21 mouse cellular contexts compared by ENCODE assay signal in the genomic region with DNA sequence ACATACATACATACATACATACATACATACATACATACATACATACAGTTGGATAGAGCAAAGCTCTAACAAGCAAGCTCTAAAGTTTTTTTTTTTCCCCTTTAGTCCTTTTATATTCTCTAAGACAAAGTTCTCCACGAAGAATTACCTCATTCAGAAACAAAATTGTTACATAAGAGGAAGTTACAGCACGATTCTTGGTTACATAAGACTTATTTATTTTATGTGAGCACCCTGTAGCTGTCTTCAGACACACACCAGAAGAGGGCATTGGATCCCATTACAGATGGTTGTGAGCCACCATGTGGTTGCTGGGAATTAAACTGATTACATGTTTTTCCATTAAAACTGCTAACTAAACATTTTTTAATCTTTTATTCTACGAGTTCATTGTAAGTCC. TPM values are rescaled to one million over a fixed set of nuclear protein-coding genes. Genes with fewer than 3 reads are reported as not detected.
DNase-seq lines count a peak whose midpoint lies in the region; ATAC-seq and TF ChIP-seq lines count a peak whose summit lies in the region.
"Had no signal": no experiment of that assay in that cellular context is flagged by ENCODE, and none has a peak within 500 bp of the region (broad histone marks: within the 10 kb centered on the region; RNA-seq: fewer than 3 reads in every experiment).

No protein-coding gene starts in this region.

- no peaks in the 10 kb centered on the region for H3K4me1 ChIP-seq in kidney, adult 2 months (ENCODE audit: control insufficient read depth, insufficient read depth, low read length)
- peaks cover 22% of the 10 kb centered on the region for H3K4me1 ChIP-seq in kidney, embryonic 15.5 days
- peaks cover 4% of the 10 kb centered on the region; the same call in 1 of the 2 replicates for H3K4me1 ChIP-seq in lung, adult 2 months (ENCODE audit: control insufficient read depth, insufficient read depth, low read length)
- H3K4me1 ChIP-seq in MEL (ENCODE audit: control insufficient read depth in 1 of 2, insufficient read depth in 2 of 2, low read length in 2 of 2): peaks cover 0 to 3% of the 10 kb centered on the region in 2 experiments; a peak in 1 of 4 replicates
- H3K4me1 ChIP-seq in forebrain, embryonic 13.5 days: peaks cover 16% of the 10 kb centered on the region

- no peak for TF ChIP-seq RAD21 in MEL (IDR thresholded peaks at IDR 0.05; ENCODE audit: low read depth, low read length)

- H3K4me3 ChIP-seq in kidney, adult 2 months (ENCODE audit: insufficient read depth, low read depth, low read length): no peak overlapping the region
- no peak overlapping the region for H3K4me3 ChIP-seq in kidney, embryonic 15.5 days (replicated peaks)
- H3K4me3 ChIP-seq in lung, adult 2 months (replicated peaks; ENCODE audit: extremely low read depth, low read depth, low read length): no peak overlapping the region
- H3K4me3 ChIP-seq in MEL (ENCODE audit: control insufficient read depth in 1 of 2, insufficient read depth in 1 of 2, low read depth in 2 of 2, low read length in 2 of 2): no peak overlapping the region
- H3K4me3 ChIP-seq in forebrain, embryonic 13.5 days: no peak overlapping the region
- H3K4me3 ChIP-seq: embryonic facial prominence, embryonic 13.5 days; forebrain, embryonic 12.5 days; gastrocnemius, adult 2 months; heart, embryonic 13.5 days had no signal

- no peaks in the 10 kb centered on the region for H3K9me3 ChIP-seq in kidney, embryonic 15.5 days (replicated peaks)
- H3K9me3 ChIP-seq in MEL (replicated peaks; ENCODE audit: insufficient read depth, low read length): no peaks in the 10 kb centered on the region
- no peaks in the 10 kb centered on the region for H3K9me3 ChIP-seq in forebrain, embryonic 13.5 days (replicated peaks)
- H3K9me3 ChIP-seq: embryonic facial prominence, embryonic 13.5 days; forebrain, embryonic 12.5 days; heart, embryonic 13.5 days had no signal

- TF ChIP-seq EP300 in MEL (IDR thresholded peaks at IDR 0.05; ENCODE audit: low read depth in 1 of 2, low read length in 2 of 2): no peak

- DNase-seq in kidney, adult 2 months: peak; percentile 13
- DNase-seq in lung, postnatal 10 days: peak; percentile 14
- DNase-seq in lung, adult 2 months: no peak
- peak; percentile 56 for DNase-seq in MEL (ENCODE audit: low read depth, low spot score)
- DNase-seq in heart, postnatal 10 days: no peak
- DNase-seq: adrenal gland, postnatal 10 days; cerebellum, adult 9-10 months; cerebellum, postnatal 25 days; forebrain, postnatal 0 days; gastrocnemius, adult 2 months; gastrocnemius, postnatal 25 days; heart, adult 11 months; heart, postnatal 4 days had no signal

- TF ChIP-seq POLR2A in kidney, adult 2 months (IDR thresholded peaks at IDR 0.05; ENCODE audit: low read depth, low read length): no peak
- TF ChIP-seq POLR2A in lung, adult 2 months (IDR thresholded peaks at IDR 0.05; ENCODE audit: borderline replicate concordance, extremely low read depth, low read depth, low read length): no peak
- TF ChIP-seq POLR2A in MEL (IDR thresholded peaks at IDR 0.05; ENCODE audit: control insufficient read depth in 1 of 2, insufficient read depth in 1 of 2, low read depth in 1 of 2, low read length in 2 of 2, poor library complexity in 1 of 2): no peak

- no peak for ATAC-seq in kidney, embryonic 15.5 days (replicated peaks; ENCODE audit: low FRiP score)
- peak; percentile 41 for ATAC-seq in granulocyte monocyte progenitor cell, adult 5-6 weeks (replicated peaks; ENCODE audit: poor library complexity, severe bottlenecking)
- no peak for ATAC-seq in forebrain, embryonic 13.5 days
- ATAC-seq: forebrain, postnatal 0 days had no signal

- H3K36me3 ChIP-seq in kidney, adult 2 months (ENCODE audit: control insufficient read depth, insufficient read depth, low read length): no peaks in the 10 kb centered on the region
- H3K36me3 ChIP-seq in kidney, embryonic 15.5 days: no peaks in the 10 kb centered on the region
- no peaks in the 10 kb centered on the region; a peak in 1 of 4 replicates for H3K36me3 ChIP-seq in MEL (ENCODE audit: control insufficient read depth in 1 of 2, insufficient read depth in 2 of 2, low read length in 2 of 2)
- no peaks in the 10 kb centered on the region for H3K36me3 ChIP-seq in forebrain, embryonic 13.5 days (ENCODE audit: poor library complexity, severe bottlenecking)
- H3K36me3 ChIP-seq: embryonic facial prominence, embryonic 13.5 days; forebrain, embryonic 12.5 days; heart, embryonic 13.5 days had no signal

- H3K9ac ChIP-seq in kidney, embryonic 15.5 days: no peak overlapping the region
- no peak overlapping the region for H3K9ac ChIP-seq in MEL (ENCODE audit: control insufficient read depth, low read depth, low read length, poor library complexity, severe bottlenecking)
- no peak overlapping the region for H3K9ac ChIP-seq in forebrain, embryonic 13.5 days
- H3K9ac ChIP-seq: embryonic facial prominence, embryonic 13.5 days; forebrain, embryonic 12.5 days; forebrain, postnatal 0 days; heart, embryonic 13.5 days; hindbrain, embryonic 14.5 days had no signal

- no peak for TF ChIP-seq CTCF in kidney, adult 2 months (conservative IDR thresholded peaks at IDR 0.05; ENCODE audit: insufficient read depth, insufficient read length, low read depth, low read length)
- TF ChIP-seq CTCF in lung, adult 2 months (IDR thresholded peaks at IDR 0.05; ENCODE audit: insufficient read depth, low read length): no peak
- peak in 1 of 3 experiments; percentile 38; a peak in 2 of 6 replicates for TF ChIP-seq CTCF in MEL (IDR thresholded peaks at IDR 0.05 in 2 of 3, conservative IDR thresholded peaks at IDR 0.05 in 1 of 3; ENCODE audit: control insufficient read depth in 1 of 3, insufficient read depth in 1 of 3, low read depth in 2 of 3, low read length in 3 of 3, poor library complexity in 1 of 3, severe bottlenecking in 1 of 3)

- H3K4me2 ChIP-seq in kidney, embryonic 15.5 days: no peak overlapping the region
- no peak overlapping the region for H3K4me2 ChIP-seq in forebrain, embryonic 13.5 days
- H3K4me2 ChIP-seq: embryonic facial prominence, embryonic 13.5 days; forebrain, embryonic 12.5 days; heart, embryonic 13.5 days; hindbrain, embryonic 14.5 days had no signal

- no peaks in the 10 kb centered on the region for H3K27me3 ChIP-seq in kidney, adult 2 months (replicated peaks; ENCODE audit: control insufficient read depth, insufficient read depth, low read length)
- H3K27me3 ChIP-seq in kidney, embryonic 15.5 days: peaks cover 18% of the 10 kb centered on the region; the same call in 1 of the 2 replicates
- no peaks in the 10 kb centered on the region for H3K27me3 ChIP-seq in MEL (ENCODE audit: control insufficient read depth in 1 of 2, insufficient read depth in 2 of 2, low read length in 2 of 2)
- H3K27me3 ChIP-seq in forebrain, embryonic 13.5 days: peaks cover 15% of the 10 kb centered on the region

- no peaks in the 10 kb centered on the region for H3K79me2 ChIP-seq in MEL (ENCODE audit: control insufficient read depth, insufficient read depth, low read length, poor library complexity)

- no peak overlapping the region for H3K27ac ChIP-seq in kidney, adult 2 months (ENCODE audit: insufficient read depth, low read depth, low read length)
- H3K27ac ChIP-seq in kidney, embryonic 15.5 days: no peak overlapping the region
- H3K27ac ChIP-seq in MEL (ENCODE audit: control insufficient read depth, low read depth, low read length): no peak overlapping the region
- H3K27ac ChIP-seq in forebrain, embryonic 13.5 days: no peak overlapping the region
- H3K27ac ChIP-seq: embryonic facial prominence, embryonic 13.5 days; forebrain, embryonic 12.5 days; gastrocnemius, adult 2 months; heart, embryonic 13.5 days; hindbrain, embryonic 14.5 days had no signal

- 29% methylated on average over 3 of the region's 3 CpGs for WGBS in kidney, adult 2 months
- WGBS in kidney, embryonic 15.5 days: 63% methylated on average over 3 of the region's 3 CpGs
- whole genome bisulfite sequencing in lung, adult 2 months: 22% methylated on average over 3 of the region's 3 CpGs
- WGBS in forebrain, embryonic 13.5 days: 71% methylated on average over 3 of the region's 3 CpGs

- intact Hi-C loops in heart, postnatal 10 days (cut with DNase I): no loop called here

TF ChIP-seq in MEL, 35 proteins besides CTCF, POLR2A, EP300 and RAD21:
- TF ChIP-seq MAFK (IDR thresholded peaks at IDR 0.05; ENCODE audit: borderline replicate concordance, low read depth, low read length): peak; percentile 19; the same call in 1 of the 2 replicates
- peak; percentile 68 for TF ChIP-seq ETS1 (IDR thresholded peaks at IDR 0.05; ENCODE audit: low read depth, low read length)
- 0 out of 2 replicates have a peak, but pooled peaks have one; percentile 27 for TF ChIP-seq MXI1 (IDR thresholded peaks at IDR 0.05; ENCODE audit: low read depth, low read length)
- TF ChIP-seq CHD2 (IDR thresholded peaks at IDR 0.05; ENCODE audit: low read length): no peak
- TF ChIP-seq SIN3A (IDR thresholded peaks at IDR 0.05; ENCODE audit: low read length): no peak
- TF ChIP-seq TBP (IDR thresholded peaks at IDR 0.05; ENCODE audit: low read depth, low read length): no peak
- no peak for TF ChIP-seq ZKSCAN1 (IDR thresholded peaks at IDR 0.05; ENCODE audit: low read depth, low read length)

RNA-seq across cellular contexts. Expression of a gene that starts 17.5 kb away (rescaled TPM):
- 0.17 and 0.31 TPM in 2 replicates for polyA plus RNA-seq in kidney, adult 2 months (2012; rRNA removed)
- 0.44 and 0.71 TPM in 2 replicates for polyA plus RNA-seq in kidney, embryonic 15.5 days (2015; fragmentation: Nextera tagmentation; extraction: Ambion mirVana)
- 2.6 and 2.7 TPM in 2 replicates for polyA plus RNA-seq in lung, adult 2 months (2012; rRNA removed)
- total RNA-seq in MEL (2012; rRNA removed): not detected in 2 replicates
- under 1 TPM in 1 of 2 experiments, not detected in 1; 0.03 TPM for polyA plus RNA-seq in MEL (2012; ENCODE audit: insufficient read depth in 1 of 2, insufficient read length in 2 of 2, low read depth in 1 of 2, low replicate concordance in 2 of 2, missing spikeins in 1 of 2)
- not detected in 2 replicates for total RNA-seq in granulocyte monocyte progenitor cell, adult 5-6 weeks (2014; fragmentation: Nextera tagmentation)
- total RNA-seq in granulocyte monocyte progenitor cell, adult 5-6 weeks (2017): not detected in 2 replicates
- 0.05 and 0.12 TPM in 2 replicates for polyA plus RNA-seq in forebrain, embryonic 13.5 days (2015; fragmentation: Nextera tagmentation; extraction: Ambion mirVana)
- under 1 TPM in 1 of 2 experiments, not detected in 1; 0.10 TPM for total RNA-seq in heart, postnatal 10 days (2021)
- total RNA-seq: adrenal gland, postnatal 10 days; gastrocnemius, postnatal 25 days had no signal

RNA-seq across cellular contexts. Expression of a gene that starts 52.0 kb away (rescaled TPM):
- 0.11 TPM in 1 of 2 replicates, not detected in the other for polyA plus RNA-seq in kidney, adult 2 months (2012; rRNA removed)
- not detected in 2 replicates for polyA plus RNA-seq in kidney, embryonic 15.5 days (2015; fragmentation: Nextera tagmentation; extraction: Ambion mirVana)
- not detected in 2 replicates for polyA plus RNA-seq in lung, adult 2 months (2012; rRNA removed)
- total RNA-seq in MEL (2012; rRNA removed): 5.0 and 6.7 TPM in 2 replicates
- 1 to 10 TPM in 1 of 2 experiments, not detected in 1; 4.4 TPM for polyA plus RNA-seq in MEL (2012; ENCODE audit: insufficient read depth in 1 of 2, insufficient read length in 2 of 2, low read depth in 1 of 2, low replicate concordance in 2 of 2, missing spikeins in 1 of 2)
- not detected in 2 replicates for total RNA-seq in granulocyte monocyte progenitor cell, adult 5-6 weeks (2014; fragmentation: Nextera tagmentation)
- total RNA-seq in granulocyte monocyte progenitor cell, adult 5-6 weeks (2017): not detected in 2 replicates
- polyA plus RNA-seq in forebrain, embryonic 13.5 days (2015; fragmentation: Nextera tagmentation; extraction: Ambion mirVana): not detected in 2 replicates
- total RNA-seq in heart, postnatal 10 days (2021): not detected
- total RNA-seq: adrenal gland, postnatal 10 days; adrenal gland, postnatal 4 days; forebrain, postnatal 0 days; gastrocnemius, adult 2 months; gastrocnemius, postnatal 25 days; heart, postnatal 4 days had no signal
- polyA plus RNA-seq: embryonic facial prominence, embryonic 13.5 days; forebrain, embryonic 12.5 days; forebrain, postnatal 0 days had no signal

Comparison
In these comparisons a context has a peak if more than half of its experiments do, and no peak if none do; other contexts are left out.
1. DNase-seq: peak in kidney, adult 2 months (single experiment), lung, postnatal 10 days (single experiment) and MEL (single experiment); none in lung, adult 2 months (single experiment) and heart, postnatal 10 days (0 of 2).